27 mouse cellular contexts compared by ENCODE assay signal in genomic region chr6:23467885-23468284, GRCm38 (mm10).
A peak's percentile ranks its signal among the peaks of the same experiment; 100 is the strongest.
DNase-seq lines count a peak whose midpoint lies in the region; ATAC-seq and TF ChIP-seq lines count a peak whose summit lies in the region.
"Had no signal": no experiment of that assay in that cellular context is flagged by ENCODE, and none has a peak within 500 bp of the region (broad histone marks: within the 10 kb centered on the region; RNA-seq: fewer than 3 reads in every experiment).

No protein-coding gene starts in this region.

- no peak for TF ChIP-seq CTCF in forebrain, postnatal 0 days (IDR thresholded peaks at IDR 0.05; ENCODE audit: low read depth)

- no peak for DNase-seq in forebrain, embryonic 11.5 days (ENCODE audit: low spot score)
- DNase-seq in forebrain, embryonic 10.5 days (ENCODE audit: extremely low spot score, low spot score): no peak
- DNase-seq in forebrain, postnatal 0 days: no peak
- no peak for DNase-seq in neural tube, embryonic 10.5 days (ENCODE audit: extremely low spot score, low spot score)
- peak; percentile 7 for DNase-seq in Muller cell, postnatal 12 days (ENCODE audit: inconsistent ontology term)
- DNase-seq in heart, adult 8-10 months (ENCODE audit: low spot score): no peak
- DNase-seq: adrenal gland, postnatal 14 days; cerebellum, adult 11-12 months; cerebellum, adult 8-10 months; cerebellum, postnatal 10 days; cerebellum, postnatal 36 days; embryo, embryonic 11 days; gastrocnemius, adult 2 months; gastrocnemius, postnatal 14 days; heart, adult 11 months; heart, postnatal 10 days; heart, postnatal 36 days had no signal

- H3K27ac ChIP-seq in forebrain, embryonic 11.5 days (ENCODE audit: low read depth, low read length): no peak overlapping the region
- no peak overlapping the region for H3K27ac ChIP-seq in forebrain, embryonic 10.5 days
- no peak overlapping the region for H3K27ac ChIP-seq in forebrain, postnatal 0 days (ENCODE audit: low read depth, low read length)
- no peak overlapping the region for H3K27ac ChIP-seq in forebrain, embryonic 12.5 days
- H3K27ac ChIP-seq in neural tube, embryonic 13.5 days (replicated peaks): no peak overlapping the region
- H3K27ac ChIP-seq: embryonic facial prominence, embryonic 10.5 days; embryonic facial prominence, embryonic 13.5 days; gastrocnemius, adult 2 months; heart, embryonic 15.5 days; hindbrain, embryonic 14.5 days had no signal

- ATAC-seq in forebrain, embryonic 11.5 days (replicated peaks; ENCODE audit: low FRiP score): peak; percentile 44; the same call in 1 of the 2 replicates
- peak; percentile 10; the same call in 1 of the 2 replicates for ATAC-seq in forebrain, postnatal 0 days
- ATAC-seq in forebrain, embryonic 12.5 days (ENCODE audit: low FRiP score): no peak; the same call in 1 of the 2 replicates
- peak; percentile 78 for ATAC-seq in neural tube, embryonic 13.5 days (ENCODE audit: low read depth)
- ATAC-seq: intestine, postnatal 0 days; Patski had no signal

- H3K4me2 ChIP-seq in forebrain, embryonic 11.5 days (ENCODE audit: low read depth, low read length, severe bottlenecking): no peak overlapping the region
- H3K4me2 ChIP-seq in forebrain, postnatal 0 days (ENCODE audit: low read depth): no peak overlapping the region
- H3K4me2 ChIP-seq in forebrain, embryonic 12.5 days: no peak overlapping the region
- no peak overlapping the region for H3K4me2 ChIP-seq in neural tube, embryonic 13.5 days
- H3K4me2 ChIP-seq: embryonic facial prominence, embryonic 13.5 days; heart, embryonic 12.5 days; heart, embryonic 15.5 days; hindbrain, embryonic 14.5 days had no signal

- no peaks in the 10 kb centered on the region for H3K36me3 ChIP-seq in forebrain, embryonic 11.5 days (ENCODE audit: control insufficient read depth, insufficient read depth, low read length)
- no peaks in the 10 kb centered on the region for H3K36me3 ChIP-seq in forebrain, embryonic 10.5 days (replicated peaks)
- no peaks in the 10 kb centered on the region for H3K36me3 ChIP-seq in forebrain, postnatal 0 days (ENCODE audit: insufficient read depth)
- H3K36me3 ChIP-seq in forebrain, embryonic 12.5 days (replicated peaks): no peaks in the 10 kb centered on the region
- H3K36me3 ChIP-seq in neural tube, embryonic 13.5 days: no peaks in the 10 kb centered on the region
- H3K36me3 ChIP-seq: embryonic facial prominence, embryonic 10.5 days; embryonic facial prominence, embryonic 13.5 days; heart, embryonic 12.5 days; heart, embryonic 15.5 days had no signal

- no peaks in the 10 kb centered on the region for H3K4me1 ChIP-seq in forebrain, embryonic 11.5 days (replicated peaks; ENCODE audit: control insufficient read depth, insufficient read depth, low read length)
- H3K4me1 ChIP-seq in forebrain, embryonic 10.5 days: 0 out of 2 replicates have a peak, but pooled peaks cover 4% of the 10 kb centered on the region
- no peaks in the 10 kb centered on the region for H3K4me1 ChIP-seq in forebrain, postnatal 0 days (ENCODE audit: insufficient read depth)
- H3K4me1 ChIP-seq in forebrain, embryonic 12.5 days: no peaks in the 10 kb centered on the region
- no peaks in the 10 kb centered on the region for H3K4me1 ChIP-seq in neural tube, embryonic 13.5 days (replicated peaks)
- H3K4me1 ChIP-seq: embryonic facial prominence, embryonic 10.5 days; embryonic facial prominence, embryonic 13.5 days; heart, embryonic 12.5 days; heart, embryonic 15.5 days had no signal

- H3K9ac ChIP-seq in forebrain, embryonic 11.5 days (ENCODE audit: low read length): no peak overlapping the region
- H3K9ac ChIP-seq in forebrain, postnatal 0 days: no peak overlapping the region
- H3K9ac ChIP-seq in forebrain, embryonic 12.5 days: no peak overlapping the region
- no peak overlapping the region for H3K9ac ChIP-seq in neural tube, embryonic 13.5 days
- H3K9ac ChIP-seq: embryonic facial prominence, embryonic 13.5 days; heart, embryonic 12.5 days; heart, embryonic 15.5 days; hindbrain, embryonic 14.5 days had no signal

- H3K27me3 ChIP-seq in forebrain, embryonic 11.5 days (ENCODE audit: control insufficient read depth, insufficient read depth, low read length): no peaks in the 10 kb centered on the region
- no peaks in the 10 kb centered on the region for H3K27me3 ChIP-seq in forebrain, embryonic 10.5 days (ENCODE audit: poor library complexity, severe bottlenecking)
- H3K27me3 ChIP-seq in forebrain, postnatal 0 days (ENCODE audit: insufficient read depth, low read length): no peaks in the 10 kb centered on the region
- no peaks in the 10 kb centered on the region for H3K27me3 ChIP-seq in forebrain, embryonic 12.5 days
- no peaks in the 10 kb centered on the region for H3K27me3 ChIP-seq in neural tube, embryonic 13.5 days
- H3K27me3 ChIP-seq: embryonic facial prominence, embryonic 13.5 days; heart, embryonic 12.5 days; heart, embryonic 15.5 days had no signal

- WGBS in forebrain, embryonic 11.5 days: 59% methylated on average over 4 of the region's 4 CpGs
- 77% methylated on average over 4 of the region's 4 CpGs for WGBS in forebrain, embryonic 10.5 days
- 30% methylated on average over 4 of the region's 4 CpGs for WGBS in forebrain, postnatal 0 days
- WGBS in forebrain, embryonic 12.5 days: 49% methylated on average over 4 of the region's 4 CpGs
- WGBS in neural tube, embryonic 13.5 days: 43% methylated on average over 4 of the region's 4 CpGs

- no peak overlapping the region for H3K4me3 ChIP-seq in forebrain, embryonic 11.5 days (ENCODE audit: low read depth, low read length)
- H3K4me3 ChIP-seq in forebrain, embryonic 10.5 days: no peak overlapping the region
- no peak overlapping the region for H3K4me3 ChIP-seq in forebrain, postnatal 0 days (ENCODE audit: low read depth, low read length)
- H3K4me3 ChIP-seq in forebrain, embryonic 12.5 days (replicated peaks): no peak overlapping the region
- H3K4me3 ChIP-seq in neural tube, embryonic 13.5 days: no peak overlapping the region
- H3K4me3 ChIP-seq: embryonic facial prominence, embryonic 10.5 days; embryonic facial prominence, embryonic 13.5 days; erythroblast, embryonic 14.5 days; gastrocnemius, adult 2 months; heart, embryonic 12.5 days; heart, embryonic 15.5 days had no signal

- no peaks in the 10 kb centered on the region for H3K9me3 ChIP-seq in forebrain, embryonic 11.5 days (ENCODE audit: control insufficient read depth, low read length)
- H3K9me3 ChIP-seq in forebrain, embryonic 10.5 days: no peaks in the 10 kb centered on the region
- no peaks in the 10 kb centered on the region for H3K9me3 ChIP-seq in forebrain, postnatal 0 days (ENCODE audit: low read length)
- no peaks in the 10 kb centered on the region for H3K9me3 ChIP-seq in forebrain, embryonic 12.5 days
- no peaks in the 10 kb centered on the region for H3K9me3 ChIP-seq in neural tube, embryonic 13.5 days
- H3K9me3 ChIP-seq: embryonic facial prominence, embryonic 10.5 days; embryonic facial prominence, embryonic 13.5 days; heart, embryonic 12.5 days; heart, embryonic 15.5 days had no signal
